Mouse (Mus musculus): ENCODE measurements around the gene Nox3.

Gene Nox3

GRCm38 (mm10) chr17:3610307-3610754 lies 85.7 kb downstream of the Nox3 start:
- no peak for DNase-seq (ENCODE audit: low read depth, low spot score)

GRCm38 (mm10) chr17:3602954-3603672 lies 92.9 kb downstream of the Nox3 start:
- DNase-seq (ENCODE audit: low read depth, low spot score): no peak

- no peak for DNase-seq (ENCODE audit: low read depth, low spot score)
Measured at GRCm38 (mm10) chr17:3598393-3598792, 97.7 kb downstream of the Nox3 start.

- DNase-seq (ENCODE audit: low read depth, low spot score): no peak
Measured at GRCm38 (mm10) chr17:3597866-3598265, 98.2 kb downstream of the Nox3 start.

GRCm38 (mm10) chr17:3597130-3597529 lies 98.9 kb downstream of the Nox3 start:
- DNase-seq (ENCODE audit: low read depth, low spot score): no peak

All from ZHBTc4 (cell line).